Mouse (Mus musculus): Measurements from ENCODE around the gene Slc38a5.

Slc38a5 gene

GRCm38 (mm10) chrX:8271083-8271820 is at the start of gene Slc38a5:
TSS of gene Slc38a5 (plus strand) at chrX:8271133.
- no peak within 1 kb of the TSS for H3K4me3 ChIP-seq (replicated peaks; ENCODE audit: low read length)
- H3K36me3 ChIP-seq (ENCODE audit: insufficient read depth, low read length), result no peaks in the 10 kb centered on the region
- peaks cover 18% of the 10 kb centered on the region for H3K27me3 ChIP-seq (ENCODE audit: insufficient read depth, low read length)
- no peaks in the 10 kb centered on the region for H3K9me3 ChIP-seq (ENCODE audit: low read length)
- TF ChIP-seq POU5F1 (IDR thresholded peaks at IDR 0.05; ENCODE audit: borderline replicate concordance, low read length), result no peak
- no peak for TF ChIP-seq NANOG (IDR thresholded peaks at IDR 0.05; ENCODE audit: borderline replicate concordance, low read length)
- TF ChIP-seq CTCF (conservative IDR thresholded peaks at IDR 0.05; ENCODE audit: low read length), result no peak
- H3K4me1 ChIP-seq (replicated peaks; ENCODE audit: low read depth, low read length), result no peaks in the 10 kb centered on the region; the same call in 1 of the 2 replicates

GRCm38 (mm10) chrX:8222296-8222677 is 48.6 kb upstream of the Slc38a5 start:
- peaks cover 56% of the 10 kb centered on the region for H3K4me1 ChIP-seq (replicated peaks; ENCODE audit: low read depth, low read length)
- 0 out of 2 replicates have a peak, but pooled peaks cover 7% of the 10 kb centered on the region for H3K27me3 ChIP-seq (ENCODE audit: insufficient read depth, low read length)
- no peak overlapping the region for H3K4me3 ChIP-seq (replicated peaks; ENCODE audit: low read length)
- H3K36me3 ChIP-seq (ENCODE audit: insufficient read depth, low read length), result no peaks in the 10 kb centered on the region
- TF ChIP-seq NANOG (IDR thresholded peaks at IDR 0.05; ENCODE audit: borderline replicate concordance, low read length) (no peak), POU5F1 (IDR thresholded peaks at IDR 0.05; ENCODE audit: borderline replicate concordance, low read length) (no peak), CTCF (conservative IDR thresholded peaks at IDR 0.05; ENCODE audit: low read length) (no peak)
- no peaks in the 10 kb centered on the region for H3K9me3 ChIP-seq (ENCODE audit: low read length)

GRCm38 (mm10) chrX:8222678-8223421 is 48.1 kb upstream of the Slc38a5 start:
- H3K9me3 ChIP-seq (ENCODE audit: low read length), result no peaks in the 10 kb centered on the region
- H3K4me3 ChIP-seq (replicated peaks; ENCODE audit: low read length), result no peak overlapping the region
- H3K36me3 ChIP-seq (ENCODE audit: insufficient read depth, low read length), result no peaks in the 10 kb centered on the region
- H3K27me3 ChIP-seq (ENCODE audit: insufficient read depth, low read length), result 0 out of 2 replicates have a peak, but pooled peaks cover 4% of the 10 kb centered on the region
- peaks cover 51% of the 10 kb centered on the region for H3K4me1 ChIP-seq (replicated peaks; ENCODE audit: low read depth, low read length)
- TF ChIP-seq POU5F1 (IDR thresholded peaks at IDR 0.05; ENCODE audit: borderline replicate concordance, low read length) (no peak), CTCF (conservative IDR thresholded peaks at IDR 0.05; ENCODE audit: low read length) (no peak), NANOG (IDR thresholded peaks at IDR 0.05; ENCODE audit: borderline replicate concordance, low read length) (no peak)

GRCm38 (mm10) chrX:8223473-8223872 is 47.5 kb upstream of the Slc38a5 start:
- Histone ChIP-seq H3K4me1 (replicated peaks; ENCODE audit: low read depth, low read length) (peaks cover 44% of the 10 kb centered on the region), H3K27me3 (ENCODE audit: insufficient read depth, low read length) (no peaks in the 10 kb centered on the region), H3K4me3 (replicated peaks; ENCODE audit: low read length) (no peak overlapping the region), H3K36me3 (ENCODE audit: insufficient read depth, low read length) (no peaks in the 10 kb centered on the region), H3K9me3 (ENCODE audit: low read length) (no peaks in the 10 kb centered on the region)
- no peak for TF ChIP-seq NANOG (IDR thresholded peaks at IDR 0.05; ENCODE audit: borderline replicate concordance, low read length)
- TF ChIP-seq POU5F1 (IDR thresholded peaks at IDR 0.05; ENCODE audit: borderline replicate concordance, low read length), result no peak
- TF ChIP-seq CTCF (conservative IDR thresholded peaks at IDR 0.05; ENCODE audit: low read length), result no peak

- Histone ChIP-seq H3K4me3 (replicated peaks; ENCODE audit: low read length) (peak overlapping the region; percentile 46), H3K4me1 (replicated peaks; ENCODE audit: low read depth, low read length) (peaks cover 11% of the 10 kb centered on the region), H3K9me3 (ENCODE audit: low read length) (no peaks in the 10 kb centered on the region), H3K36me3 (ENCODE audit: insufficient read depth, low read length) (no peaks in the 10 kb centered on the region), H3K27me3 (ENCODE audit: insufficient read depth, low read length) (no peaks in the 10 kb centered on the region)
- TF ChIP-seq CTCF (conservative IDR thresholded peaks at IDR 0.05; ENCODE audit: low read length) (no peak), NANOG (IDR thresholded peaks at IDR 0.05; ENCODE audit: borderline replicate concordance, low read length) (no peak), POU5F1 (IDR thresholded peaks at IDR 0.05; ENCODE audit: borderline replicate concordance, low read length) (no peak)
Measured at GRCm38 (mm10) chrX:8230272-8230671, 40.7 kb upstream of the Slc38a5 start.

GRCm38 (mm10) chrX:8233602-8234001 is 37.3 kb upstream of the Slc38a5 start:
- Histone ChIP-seq H3K9me3 (ENCODE audit: low read length) (no peaks in the 10 kb centered on the region), H3K4me1 (replicated peaks; ENCODE audit: low read depth, low read length) (peaks cover 17% of the 10 kb centered on the region), H3K4me3 (replicated peaks; ENCODE audit: low read length) (no peak overlapping the region), H3K27me3 (ENCODE audit: insufficient read depth, low read length) (no peaks in the 10 kb centered on the region), H3K36me3 (ENCODE audit: insufficient read depth, low read length) (no peaks in the 10 kb centered on the region)
- TF ChIP-seq NANOG (IDR thresholded peaks at IDR 0.05; ENCODE audit: borderline replicate concordance, low read length) (no peak), POU5F1 (IDR thresholded peaks at IDR 0.05; ENCODE audit: borderline replicate concordance, low read length) (no peak), CTCF (conservative IDR thresholded peaks at IDR 0.05; ENCODE audit: low read length) (no peak)

- H3K4me1 ChIP-seq (replicated peaks; ENCODE audit: low read depth, low read length), result peaks cover 23% of the 10 kb centered on the region
- no peaks in the 10 kb centered on the region for H3K9me3 ChIP-seq (ENCODE audit: low read length)
- TF ChIP-seq NANOG (IDR thresholded peaks at IDR 0.05; ENCODE audit: borderline replicate concordance, low read length) (no peak), POU5F1 (IDR thresholded peaks at IDR 0.05; ENCODE audit: borderline replicate concordance, low read length) (no peak), CTCF (conservative IDR thresholded peaks at IDR 0.05; ENCODE audit: low read length) (no peak)
- no peaks in the 10 kb centered on the region for H3K27me3 ChIP-seq (ENCODE audit: insufficient read depth, low read length)
- peaks cover 15% of the 10 kb centered on the region for H3K36me3 ChIP-seq (ENCODE audit: insufficient read depth, low read length)
- H3K4me3 ChIP-seq (replicated peaks; ENCODE audit: low read length), result no peak overlapping the region
Measured at GRCm38 (mm10) chrX:8236704-8237103, 34.2 kb upstream of the Slc38a5 start.

- H3K4me1 ChIP-seq (replicated peaks; ENCODE audit: low read depth, low read length), result peaks cover 23% of the 10 kb centered on the region
- H3K9me3 ChIP-seq (ENCODE audit: low read length), result no peaks in the 10 kb centered on the region
- H3K36me3 ChIP-seq (ENCODE audit: insufficient read depth, low read length), result peaks cover 28% of the 10 kb centered on the region
- no peaks in the 10 kb centered on the region for H3K27me3 ChIP-seq (ENCODE audit: insufficient read depth, low read length)
- H3K4me3 ChIP-seq (replicated peaks; ENCODE audit: low read length), result no peak overlapping the region
- TF ChIP-seq POU5F1 (IDR thresholded peaks at IDR 0.05; ENCODE audit: borderline replicate concordance, low read length) (no peak), CTCF (conservative IDR thresholded peaks at IDR 0.05; ENCODE audit: low read length) (no peak), NANOG (IDR thresholded peaks at IDR 0.05; ENCODE audit: borderline replicate concordance, low read length) (no peak)
Measured at GRCm38 (mm10) chrX:8238804-8239395, 32.0 kb upstream of the Slc38a5 start.
